Mouse (Mus musculus): ENCODE measurements around the gene Tns2. TPM values are rescaled to one million over a fixed set of nuclear protein-coding genes. Genes with fewer than 3 reads are reported as not detected.
A peak's percentile ranks its signal among the peaks of the same experiment; 100 is the strongest.

Tns2 gene
- polyA plus RNA-seq, 1 experiment from 2014 or later, result 9.4 TPM

DNA sequence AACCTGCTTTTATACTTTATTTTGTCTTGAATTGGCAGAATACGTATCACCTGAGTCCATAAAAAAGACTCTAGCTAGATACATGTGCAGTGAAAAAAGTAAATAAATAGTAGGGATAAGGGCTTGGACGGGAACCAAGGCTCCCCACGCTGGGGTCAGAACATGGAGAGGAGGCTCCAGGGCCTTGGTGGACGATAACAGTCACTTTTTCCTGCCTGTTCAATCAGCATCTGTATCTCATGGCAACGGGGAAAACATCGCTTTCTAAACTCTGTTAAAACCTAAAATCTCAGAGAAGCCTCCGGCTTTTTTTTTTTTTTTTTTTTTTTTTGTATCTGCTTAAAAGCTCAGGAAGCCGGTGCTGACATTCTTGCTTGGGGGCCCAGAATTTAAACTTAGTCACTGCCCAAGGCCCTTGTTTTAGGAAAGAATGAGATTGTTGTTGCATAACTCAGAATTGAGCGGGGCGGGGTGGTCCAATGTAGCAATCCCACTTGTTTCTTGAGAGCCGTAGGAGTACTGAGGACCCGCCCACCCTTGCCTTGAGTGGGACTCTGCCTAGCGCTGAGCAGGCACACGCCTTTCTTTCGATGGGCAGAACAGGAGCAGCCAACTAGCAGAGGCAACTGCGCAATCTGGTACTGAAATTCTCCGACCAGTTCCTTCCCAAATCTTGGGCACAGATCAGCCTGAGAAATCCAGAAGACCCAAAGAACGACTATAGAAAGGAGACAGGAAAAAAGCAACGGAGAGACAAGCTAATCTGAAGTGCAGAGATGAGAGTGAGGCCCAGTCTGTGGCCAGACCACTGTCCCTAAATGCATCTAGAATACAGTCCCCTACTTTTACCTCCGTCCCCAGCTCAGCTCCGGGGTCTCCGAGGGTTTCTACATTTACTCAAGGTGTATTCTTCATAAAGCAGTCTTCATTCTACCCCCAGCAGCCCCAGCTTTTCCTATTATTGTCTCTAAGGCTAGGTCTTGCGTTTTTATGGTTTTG, 43.0 kb downstream of the Tns2 start:
- no peak overlapping the region for H3K4me2 ChIP-seq (ENCODE audit: low read length)
- H3K9me3 ChIP-seq (replicated peaks; ENCODE audit: control insufficient read depth, low read length, poor library complexity, severe bottlenecking), result no peaks in the 10 kb centered on the region
- H3K4me3 ChIP-seq (ENCODE audit: low read depth, low read length), result no peak overlapping the region
- peaks cover 3% of the 10 kb centered on the region; the same call in 1 of the 2 replicates for H3K4me1 ChIP-seq (ENCODE audit: control insufficient read depth, insufficient read depth, low read length)
- H3K27ac ChIP-seq (ENCODE audit: low read length), result no peak overlapping the region
- peaks cover 29% of the 10 kb centered on the region for H3K27me3 ChIP-seq (ENCODE audit: control insufficient read depth, insufficient read depth, low read depth, low read length)
- ATAC-seq, result no peak
- no peaks in the 10 kb centered on the region for H3K36me3 ChIP-seq (ENCODE audit: control insufficient read depth, insufficient read depth, low read length)
- 53% methylated on average over 23 of the region's 23 CpGs for WGBS
- H3K9ac ChIP-seq (ENCODE audit: low read depth, low read length), result no peak overlapping the region

DNA sequence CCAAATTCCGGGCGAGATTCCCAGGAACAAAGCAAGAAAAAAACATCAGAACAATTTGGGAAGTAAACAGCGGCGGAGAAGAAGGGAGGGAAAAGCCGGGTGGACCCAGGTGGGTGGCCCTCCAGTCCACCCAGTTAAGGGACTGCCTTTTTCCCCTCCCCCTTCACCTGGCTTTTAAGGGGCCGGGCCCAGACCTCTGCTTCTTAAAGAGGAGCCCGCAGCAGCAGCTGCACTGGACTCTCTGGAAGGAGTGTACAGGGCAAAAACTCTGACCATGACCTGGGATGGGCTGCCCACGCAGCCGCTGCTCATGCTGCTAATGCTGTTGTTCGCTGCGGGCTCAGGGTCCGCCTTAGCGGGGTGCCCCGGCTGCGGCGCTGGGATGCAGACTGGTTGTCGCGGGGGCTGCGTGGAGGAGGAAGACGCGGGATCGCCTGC, 44.1 kb downstream of the Tns2 start, which contains the start of gene Igfbp6:
Igfbp6 (plus strand) TSS at position 89 of the 438 bp plus-strand sequence.
- Histone ChIP-seq H3K27me3 (ENCODE audit: control insufficient read depth, insufficient read depth, low read depth, low read length) (peaks cover 29% of the 10 kb centered on the region), H3K27ac (ENCODE audit: low read length) (no peak within 1 kb of the TSS), H3K36me3 (ENCODE audit: control insufficient read depth, insufficient read depth, low read length) (no peaks in the 10 kb centered on the region), H3K9ac (ENCODE audit: low read depth, low read length) (peak within 1 kb of the TSS; percentile 30; the same call in 1 of the 2 replicates), H3K4me3 (ENCODE audit: low read depth, low read length) (peak within 1 kb of the TSS; percentile 12; the same call in 1 of the 2 replicates), H3K4me1 (ENCODE audit: control insufficient read depth, insufficient read depth, low read length) (peaks cover 3% of the 10 kb centered on the region; the same call in 1 of the 2 replicates), H3K9me3 (replicated peaks; ENCODE audit: control insufficient read depth, low read length, poor library complexity, severe bottlenecking) (no peaks in the 10 kb centered on the region), H3K4me2 (ENCODE audit: low read length) (peak within 1 kb of the TSS; percentile 34)
- ATAC-seq, result no peak
- WGBS, result 4% methylated on average over 22 of the region's 22 CpGs

DNA sequence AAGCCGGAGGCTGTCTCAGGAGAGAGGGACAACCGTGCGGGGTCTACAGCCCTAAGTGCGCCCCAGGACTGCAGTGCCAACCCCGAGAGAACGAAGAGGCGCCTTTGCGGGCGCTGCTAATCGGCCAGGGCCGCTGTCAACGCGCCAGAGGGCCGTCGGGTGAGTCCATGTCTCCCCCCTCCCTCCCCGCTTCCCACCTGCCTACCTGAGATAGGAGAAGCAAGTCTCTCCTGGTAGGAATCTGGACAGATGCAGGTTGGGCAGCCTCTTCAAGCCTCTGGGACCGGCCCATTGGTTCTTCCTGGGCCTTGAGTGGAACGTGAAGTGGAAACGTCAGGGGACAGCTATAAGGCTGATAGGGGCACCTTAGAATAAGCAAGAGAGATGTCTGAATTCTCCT, 44.5 kb downstream of the Tns2 start:
- peak overlapping the region; percentile 30; the same call in 1 of the 2 replicates for H3K9ac ChIP-seq (ENCODE audit: low read depth, low read length)
- peaks cover 29% of the 10 kb centered on the region for H3K27me3 ChIP-seq (ENCODE audit: control insufficient read depth, insufficient read depth, low read depth, low read length)
- no peaks in the 10 kb centered on the region for H3K9me3 ChIP-seq (replicated peaks; ENCODE audit: control insufficient read depth, low read length, poor library complexity, severe bottlenecking)
- 10% methylated on average over 19 of the region's 19 CpGs for WGBS
- no peaks in the 10 kb centered on the region for H3K36me3 ChIP-seq (ENCODE audit: control insufficient read depth, insufficient read depth, low read length)
- ATAC-seq, result no peak
- peak overlapping the region; percentile 12; the same call in 1 of the 2 replicates for H3K4me3 ChIP-seq (ENCODE audit: low read depth, low read length)
- H3K27ac ChIP-seq (ENCODE audit: low read length), result no peak overlapping the region
- H3K4me1 ChIP-seq (ENCODE audit: control insufficient read depth, insufficient read depth, low read length), result peaks cover 3% of the 10 kb centered on the region; the same call in 1 of the 2 replicates
- H3K4me2 ChIP-seq (ENCODE audit: low read length), result peak overlapping the region; percentile 34

DNA sequence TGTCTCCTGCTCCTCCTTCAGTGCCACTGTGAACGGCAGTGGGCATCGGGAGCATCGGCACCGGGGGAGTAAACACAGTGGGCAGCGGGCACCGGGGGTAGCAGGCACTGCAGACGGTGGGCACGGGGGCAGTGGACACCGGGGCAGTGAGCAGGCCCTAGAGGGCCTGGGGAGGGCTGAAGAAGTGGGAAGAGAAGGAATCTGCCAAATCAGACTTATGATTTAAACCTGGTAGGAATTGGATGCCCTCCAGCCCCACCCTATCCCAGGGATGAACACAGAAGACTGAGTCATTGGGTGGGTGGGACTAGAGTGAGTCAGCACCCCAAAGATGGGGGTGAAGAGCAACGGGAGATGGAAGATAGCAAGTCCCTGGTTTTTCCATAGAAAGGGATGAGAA, 45.1 kb downstream of the Tns2 start:
- no peaks in the 10 kb centered on the region for H3K36me3 ChIP-seq (ENCODE audit: control insufficient read depth, insufficient read depth, low read length)
- H3K4me2 ChIP-seq (ENCODE audit: low read length), result no peak overlapping the region
- no peak for ATAC-seq
- 92% methylated on average over 10 of the region's 10 CpGs for WGBS
- peaks cover 29% of the 10 kb centered on the region for H3K27me3 ChIP-seq (ENCODE audit: control insufficient read depth, insufficient read depth, low read depth, low read length)
- no peak overlapping the region for H3K4me3 ChIP-seq (ENCODE audit: low read depth, low read length)
- no peaks in the 10 kb centered on the region for H3K9me3 ChIP-seq (replicated peaks; ENCODE audit: control insufficient read depth, low read length, poor library complexity, severe bottlenecking)
- peaks cover 3% of the 10 kb centered on the region; the same call in 1 of the 2 replicates for H3K4me1 ChIP-seq (ENCODE audit: control insufficient read depth, insufficient read depth, low read length)
- H3K9ac ChIP-seq (ENCODE audit: low read depth, low read length), result no peak overlapping the region
- no peak overlapping the region for H3K27ac ChIP-seq (ENCODE audit: low read length)

DNA sequence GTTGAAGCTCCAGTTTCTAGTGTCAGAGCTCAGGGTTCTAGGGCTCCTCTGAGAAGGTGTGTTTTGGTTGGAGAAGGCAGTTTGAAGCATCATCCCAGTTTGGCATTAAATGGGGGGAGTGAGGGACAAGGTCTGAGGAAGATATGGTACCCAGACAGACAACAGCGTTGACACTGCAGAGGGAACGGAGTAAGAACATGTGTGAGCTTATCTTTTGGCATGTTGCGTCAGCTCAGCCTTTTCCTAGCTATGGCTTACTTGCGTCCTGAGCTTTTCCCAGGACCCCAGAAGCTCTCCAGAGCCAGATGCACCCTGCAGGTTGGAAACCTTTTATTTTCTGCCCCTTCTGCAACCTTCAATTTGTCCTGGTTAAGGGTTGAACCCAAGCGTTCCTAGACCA, 45.9 kb downstream of the Tns2 start:
- 90% methylated on average over 5 of the region's 5 CpGs for WGBS
- no peak for ATAC-seq

DNA sequence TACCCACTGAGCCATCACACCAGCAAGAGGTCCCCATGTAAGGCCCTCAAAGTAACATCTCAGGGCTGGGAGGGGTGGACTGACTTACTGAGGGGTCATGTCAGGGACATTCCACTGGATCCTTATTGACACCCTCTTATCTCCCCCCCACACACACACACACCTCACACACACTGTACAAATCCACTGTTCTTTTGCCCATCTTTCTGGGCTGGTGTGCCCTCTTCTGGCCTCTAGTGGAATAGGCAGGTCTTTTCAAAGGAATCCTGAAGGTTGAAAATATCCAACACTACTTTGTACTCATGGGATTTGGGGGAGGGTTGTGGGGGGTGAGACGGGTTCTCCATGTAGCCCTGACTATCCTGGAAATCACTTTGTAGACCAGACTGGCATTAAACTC, 46.7 kb downstream of the Tns2 start:
- no peaks in the 10 kb centered on the region for H3K9me3 ChIP-seq (replicated peaks; ENCODE audit: control insufficient read depth, low read length, poor library complexity, severe bottlenecking)
- ATAC-seq, result no peak; the same call in 1 of the 2 replicates

More for the DNA sequence above, 45.9 kb downstream of the Tns2 start:
- Histone ChIP-seq H3K4me2 (ENCODE audit: low read length) (no peak overlapping the region), H3K4me3 (ENCODE audit: low read depth, low read length) (no peak overlapping the region), H3K9ac (ENCODE audit: low read depth, low read length) (no peak overlapping the region), H3K4me1 (ENCODE audit: control insufficient read depth, insufficient read depth, low read length) (peaks cover 3% of the 10 kb centered on the region; the same call in 1 of the 2 replicates), H3K27ac (ENCODE audit: low read length) (no peak overlapping the region), H3K9me3 (replicated peaks; ENCODE audit: control insufficient read depth, low read length, poor library complexity, severe bottlenecking) (no peaks in the 10 kb centered on the region), H3K27me3 (ENCODE audit: control insufficient read depth, insufficient read depth, low read depth, low read length) (peaks cover 29% of the 10 kb centered on the region), H3K36me3 (ENCODE audit: control insufficient read depth, insufficient read depth, low read length) (no peaks in the 10 kb centered on the region)

DNA sequence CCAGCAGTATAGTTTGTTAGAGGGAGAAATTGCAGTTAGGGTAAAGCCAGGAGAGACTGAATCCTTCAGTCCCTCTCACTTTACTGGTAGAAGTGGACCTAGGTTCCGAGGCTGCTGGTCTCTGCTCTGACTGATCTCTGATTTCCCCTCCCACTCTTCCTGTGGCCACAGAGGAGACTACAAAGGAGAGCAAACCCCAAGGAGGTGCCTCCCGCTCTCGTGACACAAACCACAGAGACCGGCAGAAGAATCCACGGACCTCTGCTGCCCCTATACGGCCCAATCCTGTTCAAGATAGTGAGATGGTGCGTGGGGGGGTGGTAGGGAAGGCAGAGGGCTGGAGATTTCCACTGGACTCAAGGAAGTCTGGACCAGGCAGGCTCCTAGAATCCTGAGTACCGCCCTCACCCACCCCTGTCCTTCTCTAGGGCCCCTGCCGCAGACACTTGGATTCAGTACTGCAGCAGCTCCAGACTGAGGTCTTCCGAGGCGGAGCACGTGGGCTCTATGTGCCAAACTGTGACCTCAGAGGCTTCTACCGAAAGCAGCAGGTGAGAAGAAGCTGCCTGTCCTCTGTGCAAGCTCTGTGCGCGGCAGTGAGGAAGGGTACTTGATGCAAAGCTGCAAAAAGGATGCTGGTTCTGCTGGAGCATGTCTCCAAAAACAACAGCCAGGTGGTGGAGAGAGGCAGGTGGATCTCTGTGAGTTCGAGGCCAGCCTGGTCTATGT, 47.6 kb downstream of the Tns2 start:
- no peak for ATAC-seq
- no peaks in the 10 kb centered on the region for H3K36me3 ChIP-seq (ENCODE audit: control insufficient read depth, insufficient read depth, low read length)
- 65% methylated on average over 16 of the region's 16 CpGs for WGBS

More for the DNA sequence above, 46.7 kb downstream of the Tns2 start:
- Histone ChIP-seq H3K27ac (ENCODE audit: low read length) (no peak overlapping the region), H3K36me3 (ENCODE audit: control insufficient read depth, insufficient read depth, low read length) (no peaks in the 10 kb centered on the region), H3K4me1 (ENCODE audit: control insufficient read depth, insufficient read depth, low read length) (peaks cover 3% of the 10 kb centered on the region; the same call in 1 of the 2 replicates), H3K27me3 (ENCODE audit: control insufficient read depth, insufficient read depth, low read depth, low read length) (peaks cover 25% of the 10 kb centered on the region), H3K4me2 (ENCODE audit: low read length) (no peak overlapping the region), H3K9ac (ENCODE audit: low read depth, low read length) (no peak overlapping the region), H3K4me3 (ENCODE audit: low read depth, low read length) (no peak overlapping the region)
- WGBS, result 0% methylated on average over 1 of the region's 1 CpGs

DNA sequence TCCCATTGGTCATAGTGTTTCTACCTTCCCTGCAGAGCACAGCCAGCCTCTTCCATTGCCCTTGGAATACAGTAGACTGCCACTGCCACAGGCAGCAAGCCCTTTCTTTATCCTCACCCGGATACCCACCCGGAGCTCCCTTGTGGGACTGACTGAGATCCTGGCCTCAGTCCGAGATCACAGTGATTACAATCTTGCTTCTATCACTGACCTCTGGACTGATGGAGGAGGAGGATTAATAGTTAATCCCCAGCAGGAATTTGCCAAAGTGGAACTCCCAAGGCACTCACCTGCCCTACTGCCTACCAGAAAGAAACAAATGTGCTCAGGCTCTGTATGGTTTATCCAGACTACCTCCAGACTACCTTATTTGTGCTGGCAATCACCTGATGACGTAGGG, 49.3 kb downstream of the Tns2 start:
- Histone ChIP-seq H3K27ac (ENCODE audit: low read length) (no peak overlapping the region), H3K9me3 (replicated peaks; ENCODE audit: control insufficient read depth, low read length, poor library complexity, severe bottlenecking) (no peaks in the 10 kb centered on the region), H3K27me3 (ENCODE audit: control insufficient read depth, insufficient read depth, low read depth, low read length) (peaks cover 14% of the 10 kb centered on the region), H3K36me3 (ENCODE audit: control insufficient read depth, insufficient read depth, low read length) (no peaks in the 10 kb centered on the region), H3K4me1 (ENCODE audit: control insufficient read depth, insufficient read depth, low read length) (no peaks in the 10 kb centered on the region), H3K4me2 (ENCODE audit: low read length) (no peak overlapping the region), H3K4me3 (ENCODE audit: low read depth, low read length) (no peak overlapping the region), H3K9ac (ENCODE audit: low read depth, low read length) (no peak overlapping the region)
- WGBS, result 63% methylated on average over 4 of the region's 4 CpGs
- ATAC-seq, result no peak

More for the DNA sequence above, 47.6 kb downstream of the Tns2 start:
- Histone ChIP-seq H3K9ac (ENCODE audit: low read depth, low read length) (0 out of 2 replicates have a peak overlapping the region, but pooled peaks have one; percentile 30), H3K4me2 (ENCODE audit: low read length) (no peak overlapping the region), H3K27ac (ENCODE audit: low read length) (no peak overlapping the region), H3K4me3 (ENCODE audit: low read depth, low read length) (no peak overlapping the region), H3K27me3 (ENCODE audit: control insufficient read depth, insufficient read depth, low read depth, low read length) (peaks cover 25% of the 10 kb centered on the region), H3K4me1 (ENCODE audit: control insufficient read depth, insufficient read depth, low read length) (peaks cover 3% of the 10 kb centered on the region; the same call in 1 of the 2 replicates), H3K9me3 (replicated peaks; ENCODE audit: control insufficient read depth, low read length, poor library complexity, severe bottlenecking) (no peaks in the 10 kb centered on the region)
